Mouse (Mus musculus): ENCODE data around the gene Cldnd1. TPM values are rescaled to one million over a fixed set of nuclear protein-coding genes. Genes with fewer than 3 reads are reported as not detected.

Gene Cldnd1
- polyA plus RNA-seq, 1 experiment from 2014 or later, result 137 TPM

DNA sequence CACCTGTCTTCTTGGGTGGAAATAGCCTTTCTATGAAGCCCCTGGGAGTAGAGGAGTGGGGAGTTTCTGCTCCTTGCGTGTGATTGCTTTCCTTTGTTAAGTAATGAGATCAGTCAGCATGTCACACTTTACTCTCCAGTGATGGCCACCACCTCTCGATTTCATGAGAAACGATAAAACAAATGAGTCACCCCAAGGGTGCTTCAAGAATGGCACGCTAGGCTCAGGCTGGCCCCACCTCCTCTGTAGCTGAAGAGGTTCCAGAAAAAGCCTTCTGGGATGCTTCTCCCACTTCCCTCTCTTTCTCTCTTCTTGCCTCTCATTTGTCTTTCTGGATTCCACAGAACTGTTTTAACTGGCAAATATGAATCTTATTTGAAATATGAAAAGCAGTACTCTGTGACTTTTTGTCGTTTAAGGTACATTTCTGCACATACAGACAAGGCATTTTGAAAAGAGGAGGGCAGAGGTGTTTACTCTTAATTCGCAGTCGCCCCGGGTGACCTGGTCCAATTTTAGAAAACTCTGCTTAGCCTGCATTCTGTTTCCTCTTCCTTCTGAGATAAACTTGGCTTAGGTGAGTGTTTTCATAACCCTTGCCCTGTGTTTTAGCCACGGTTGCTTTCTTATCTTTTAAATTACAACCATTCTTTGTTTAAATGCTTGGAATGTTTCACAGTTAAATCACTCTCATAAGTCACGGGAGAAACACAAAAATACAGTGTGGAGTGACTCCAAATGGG is 24.2 kb upstream of the Cldnd1 start:
- Histone ChIP-seq H3K4me1 (replicated peaks; ENCODE audit: control insufficient read depth, insufficient read depth, low read length) (no peaks in the 10 kb centered on the region), H3K9me3 (ENCODE audit: control insufficient read depth, low read length) (no peaks in the 10 kb centered on the region), H3K27me3 (ENCODE audit: control insufficient read depth, insufficient read depth, low read length) (no peaks in the 10 kb centered on the region), H3K9ac (ENCODE audit: low read depth, low read length) (no peak overlapping the region), H3K4me3 (ENCODE audit: low read depth, low read length) (no peak overlapping the region), H3K27ac (ENCODE audit: low read depth, low read length) (no peak overlapping the region), H3K4me2 (replicated peaks; ENCODE audit: low read depth, low read length) (no peak overlapping the region), H3K36me3 (ENCODE audit: control insufficient read depth, insufficient read depth, low read length) (no peaks in the 10 kb centered on the region)
- no peak for DNase-seq (ENCODE audit: low spot score)
- 58% methylated on average over 10 of the region's 10 CpGs for WGBS
- ATAC-seq (ENCODE audit: low FRiP score), result no peak

DNA sequence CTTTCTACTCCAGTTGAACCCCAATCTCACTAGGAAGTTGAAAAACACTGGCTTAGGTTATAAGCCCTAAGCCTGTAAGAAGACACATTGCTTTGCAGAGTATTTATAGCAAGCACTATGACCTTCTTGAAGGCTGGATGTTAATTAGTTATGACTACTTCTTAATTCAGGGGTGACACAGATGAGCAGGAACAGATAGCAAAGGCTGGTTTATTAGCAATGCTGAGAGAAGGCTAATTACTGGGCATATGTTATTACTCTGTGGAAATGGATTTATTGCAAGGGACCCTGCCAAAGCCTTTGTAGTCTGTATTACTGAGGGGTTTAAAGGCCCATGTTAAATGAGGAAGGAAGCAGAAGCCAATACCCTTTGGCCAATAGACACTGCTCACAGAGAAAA is 22.7 kb upstream of the Cldnd1 start:
- ATAC-seq (ENCODE audit: low FRiP score), result no peak
- Histone ChIP-seq H3K27me3 (ENCODE audit: control insufficient read depth, insufficient read depth, low read length) (no peaks in the 10 kb centered on the region), H3K27ac (ENCODE audit: low read depth, low read length) (no peak overlapping the region), H3K4me2 (replicated peaks; ENCODE audit: low read depth, low read length) (no peak overlapping the region), H3K9ac (ENCODE audit: low read depth, low read length) (no peak overlapping the region), H3K4me3 (ENCODE audit: low read depth, low read length) (no peak overlapping the region), H3K9me3 (ENCODE audit: control insufficient read depth, low read length) (no peaks in the 10 kb centered on the region), H3K36me3 (ENCODE audit: control insufficient read depth, insufficient read depth, low read length) (no peaks in the 10 kb centered on the region), H3K4me1 (replicated peaks; ENCODE audit: control insufficient read depth, insufficient read depth, low read length) (no peaks in the 10 kb centered on the region)
- DNase-seq (ENCODE audit: low spot score), result no peak

DNA sequence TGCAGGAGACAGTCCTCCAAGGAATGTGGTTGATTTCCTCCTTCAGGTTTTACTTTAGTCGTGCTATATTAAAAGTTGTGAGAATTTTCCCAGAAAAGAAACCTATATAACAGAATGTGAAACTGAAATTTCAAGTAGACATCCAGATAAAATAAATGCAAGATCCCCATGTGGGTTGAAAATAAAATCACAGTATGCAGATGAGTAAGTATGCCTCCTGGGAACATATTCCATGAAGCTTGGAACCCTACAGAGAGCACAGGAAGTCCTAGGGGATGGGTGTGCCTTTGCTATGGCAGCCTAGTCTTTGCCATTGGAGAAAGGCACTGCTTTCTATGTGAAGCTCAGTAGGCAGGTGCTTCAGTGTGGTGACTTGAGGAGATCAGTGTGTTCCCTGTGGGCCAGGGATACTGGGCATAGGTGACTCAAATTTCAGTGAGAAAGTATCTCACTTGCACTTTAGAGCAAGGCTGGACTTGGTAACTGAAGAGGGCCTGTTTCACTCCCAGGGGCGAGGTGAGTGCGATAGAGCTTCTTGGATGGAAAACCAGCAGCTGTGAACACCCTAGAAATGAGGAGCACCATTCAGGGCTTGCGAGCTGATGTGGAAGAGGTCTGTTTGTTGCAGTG is 20.3 kb upstream of the Cldnd1 start:
- Histone ChIP-seq H3K9me3 (ENCODE audit: control insufficient read depth, low read length) (no peaks in the 10 kb centered on the region), H3K4me2 (replicated peaks; ENCODE audit: low read depth, low read length) (no peak overlapping the region), H3K36me3 (ENCODE audit: control insufficient read depth, insufficient read depth, low read length) (no peaks in the 10 kb centered on the region), H3K4me1 (replicated peaks; ENCODE audit: control insufficient read depth, insufficient read depth, low read length) (no peaks in the 10 kb centered on the region), H3K4me3 (ENCODE audit: low read depth, low read length) (no peak overlapping the region), H3K9ac (ENCODE audit: low read depth, low read length) (no peak overlapping the region), H3K27me3 (ENCODE audit: control insufficient read depth, insufficient read depth, low read length) (no peaks in the 10 kb centered on the region), H3K27ac (ENCODE audit: low read depth, low read length) (no peak overlapping the region)
- WGBS, result 90% methylated on average over 4 of the region's 4 CpGs
- DNase-seq (ENCODE audit: low spot score) (no peak), ATAC-seq (ENCODE audit: low FRiP score) (no peak)

DNA sequence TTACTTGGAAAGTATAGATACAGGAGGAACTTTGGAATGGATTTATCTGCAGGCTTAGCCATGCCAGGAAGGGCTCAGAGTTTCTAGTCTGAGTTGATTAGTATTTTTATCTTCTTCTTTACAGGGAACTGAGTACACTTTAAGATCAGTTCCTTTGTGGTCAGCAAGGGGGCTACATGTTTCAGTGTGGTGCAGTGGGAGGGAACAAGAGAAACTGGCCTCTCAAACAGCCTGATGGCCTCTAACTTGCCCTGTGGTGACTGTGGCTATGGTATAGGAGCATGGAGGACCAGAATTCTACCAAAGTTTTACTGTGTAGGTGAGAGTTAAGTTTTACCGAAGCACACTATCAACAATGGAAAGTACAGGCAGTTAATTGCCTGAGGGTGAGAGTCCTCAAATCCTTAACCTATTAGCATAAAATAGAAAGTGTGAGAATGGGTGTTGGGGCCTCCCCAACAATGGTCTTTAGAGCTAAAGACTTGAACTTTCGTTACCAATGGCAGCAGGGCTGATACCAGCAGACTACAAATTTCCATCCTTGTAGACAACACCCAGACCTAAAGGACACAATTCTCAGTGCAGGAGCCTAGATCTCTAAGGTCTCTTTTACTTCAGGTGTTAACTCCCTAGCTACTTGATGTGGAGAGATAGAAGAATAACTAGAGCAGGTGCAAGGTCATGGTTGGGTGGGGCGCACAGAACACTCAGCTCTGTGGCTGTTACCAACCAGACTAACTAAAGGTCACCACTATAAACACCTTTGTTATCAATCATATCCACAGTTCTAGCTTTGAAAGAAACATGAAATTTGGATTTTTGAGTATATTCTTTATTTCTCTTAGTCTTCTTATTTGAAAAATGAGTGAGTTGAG is 18.9 kb upstream of the Cldnd1 start:
- Histone ChIP-seq H3K36me3 (ENCODE audit: control insufficient read depth, insufficient read depth, low read length) (no peaks in the 10 kb centered on the region), H3K9ac (ENCODE audit: low read depth, low read length) (no peak overlapping the region), H3K9me3 (ENCODE audit: control insufficient read depth, low read length) (no peaks in the 10 kb centered on the region), H3K4me1 (replicated peaks; ENCODE audit: control insufficient read depth, insufficient read depth, low read length) (no peaks in the 10 kb centered on the region), H3K27me3 (ENCODE audit: control insufficient read depth, insufficient read depth, low read length) (no peaks in the 10 kb centered on the region), H3K4me2 (replicated peaks; ENCODE audit: low read depth, low read length) (no peak overlapping the region), H3K4me3 (ENCODE audit: low read depth, low read length) (no peak overlapping the region), H3K27ac (ENCODE audit: low read depth, low read length) (no peak overlapping the region)
- DNase-seq (ENCODE audit: low spot score) (no peak), ATAC-seq (ENCODE audit: low FRiP score) (no peak)
- 85% methylated on average over 3 of the region's 3 CpGs for WGBS

DNA sequence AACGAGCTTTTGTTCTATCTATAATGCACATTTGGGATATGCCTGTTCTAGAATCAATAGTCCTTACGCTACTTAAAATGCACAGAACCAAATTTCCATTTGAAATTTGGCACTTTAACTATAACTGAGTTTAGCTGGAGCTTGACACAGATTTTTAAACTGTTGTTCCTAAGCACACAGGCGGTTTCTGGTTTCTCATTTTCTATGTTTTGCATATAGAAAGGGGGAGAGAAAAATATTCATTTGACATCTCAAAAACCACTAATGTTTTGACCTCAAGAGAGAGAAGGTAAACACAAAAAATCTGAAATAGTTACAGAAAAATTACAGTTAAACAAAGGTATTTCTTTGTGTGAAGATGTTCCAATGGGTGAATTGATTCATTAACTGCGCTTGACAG is 18.2 kb upstream of the Cldnd1 start:
- no peak overlapping the region for H3K27ac ChIP-seq (ENCODE audit: low read depth, low read length)
- no peak overlapping the region for H3K4me3 ChIP-seq (ENCODE audit: low read depth, low read length)
- no peaks in the 10 kb centered on the region for H3K9me3 ChIP-seq (ENCODE audit: control insufficient read depth, low read length)
- H3K4me1 ChIP-seq (replicated peaks; ENCODE audit: control insufficient read depth, insufficient read depth, low read length), result no peaks in the 10 kb centered on the region
- H3K36me3 ChIP-seq (ENCODE audit: control insufficient read depth, insufficient read depth, low read length), result no peaks in the 10 kb centered on the region
- H3K9ac ChIP-seq (ENCODE audit: low read depth, low read length), result no peak overlapping the region
- H3K27me3 ChIP-seq (ENCODE audit: control insufficient read depth, insufficient read depth, low read length), result no peaks in the 10 kb centered on the region
- no peak overlapping the region for H3K4me2 ChIP-seq (replicated peaks; ENCODE audit: low read depth, low read length)
- WGBS, result 75% methylated on average over 4 of the region's 4 CpGs
- no peak for ATAC-seq (ENCODE audit: low FRiP score)
- no peak for DNase-seq (ENCODE audit: low spot score)

DNA sequence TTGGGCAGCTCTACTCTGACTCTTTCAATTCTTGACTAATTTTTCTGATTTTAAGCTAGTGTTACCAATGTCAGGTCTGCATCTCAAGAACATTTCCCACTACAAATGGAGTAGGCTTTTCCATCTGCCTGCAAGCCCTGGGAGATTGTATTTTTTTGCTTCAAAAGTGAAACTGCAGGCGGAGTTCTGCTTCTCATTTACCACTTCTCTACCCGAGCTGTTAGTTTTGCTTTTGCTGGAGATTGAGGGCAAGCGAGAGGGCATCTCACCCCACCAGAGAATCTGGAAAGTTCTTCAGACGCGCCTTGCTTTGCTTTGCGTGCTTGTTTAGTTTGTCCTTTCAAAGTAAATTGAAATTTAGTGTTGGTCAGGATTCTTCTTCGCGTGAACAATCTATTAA is 15.5 kb upstream of the Cldnd1 start:
- Histone ChIP-seq H3K4me1 (replicated peaks; ENCODE audit: control insufficient read depth, insufficient read depth, low read length) (no peaks in the 10 kb centered on the region), H3K9ac (ENCODE audit: low read depth, low read length) (no peak overlapping the region), H3K27me3 (ENCODE audit: control insufficient read depth, insufficient read depth, low read length) (no peaks in the 10 kb centered on the region), H3K4me3 (ENCODE audit: low read depth, low read length) (no peak overlapping the region), H3K27ac (ENCODE audit: low read depth, low read length) (no peak overlapping the region), H3K4me2 (replicated peaks; ENCODE audit: low read depth, low read length) (no peak overlapping the region), H3K36me3 (ENCODE audit: control insufficient read depth, insufficient read depth, low read length) (no peaks in the 10 kb centered on the region), H3K9me3 (ENCODE audit: control insufficient read depth, low read length) (no peaks in the 10 kb centered on the region)
- WGBS, result 78% methylated on average over 8 of the region's 8 CpGs
- ATAC-seq (ENCODE audit: low FRiP score), result no peak
- DNase-seq (ENCODE audit: low spot score), result no peak

DNA sequence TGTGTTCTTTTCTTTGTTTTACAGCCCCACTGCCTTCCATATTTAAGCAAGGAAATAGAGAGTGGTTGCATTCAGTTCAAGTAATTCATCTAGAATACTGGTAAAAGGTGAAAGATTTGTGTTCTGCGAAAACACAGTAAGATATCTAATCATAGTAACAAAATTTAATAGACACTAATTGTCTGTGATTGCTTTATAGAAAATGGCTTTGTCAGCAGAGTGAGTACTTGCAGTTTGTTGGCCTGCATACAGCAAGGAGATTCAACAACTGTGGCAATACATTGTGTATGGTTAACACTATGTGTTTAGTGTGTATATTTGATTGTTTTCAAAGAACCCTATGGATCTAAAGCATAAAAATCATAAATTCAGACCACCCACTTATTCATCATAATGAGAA is 14.6 kb upstream of the Cldnd1 start:
- 92% methylated on average over 1 of the region's 1 CpGs for WGBS
- H3K36me3 ChIP-seq (ENCODE audit: control insufficient read depth, insufficient read depth, low read length), result no peaks in the 10 kb centered on the region

DNA sequence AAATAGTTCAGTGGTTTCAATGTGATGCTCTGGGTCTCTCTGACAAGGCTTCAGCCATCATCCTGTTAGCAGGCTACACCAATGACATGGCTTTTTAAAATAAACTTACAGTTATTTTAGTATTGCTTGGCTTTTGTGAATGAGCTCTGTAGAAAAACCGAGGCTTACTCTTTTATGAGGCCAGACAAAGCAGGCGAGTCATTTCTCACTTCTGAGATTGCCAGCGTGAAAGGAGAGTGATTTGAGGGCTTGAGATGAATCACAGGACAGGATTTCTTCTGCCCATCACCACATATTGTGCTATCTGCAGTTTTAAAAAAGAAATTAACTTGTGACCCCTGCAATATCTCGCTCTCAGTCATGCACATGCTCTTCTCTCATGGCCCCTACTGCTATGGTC is 12.7 kb upstream of the Cldnd1 start:
- Histone ChIP-seq H3K4me2 (replicated peaks; ENCODE audit: low read depth, low read length) (no peak overlapping the region), H3K27ac (ENCODE audit: low read depth, low read length) (no peak overlapping the region), H3K9ac (ENCODE audit: low read depth, low read length) (no peak overlapping the region), H3K4me1 (replicated peaks; ENCODE audit: control insufficient read depth, insufficient read depth, low read length) (no peaks in the 10 kb centered on the region), H3K9me3 (ENCODE audit: control insufficient read depth, low read length) (no peaks in the 10 kb centered on the region), H3K27me3 (ENCODE audit: control insufficient read depth, insufficient read depth, low read length) (no peaks in the 10 kb centered on the region), H3K4me3 (ENCODE audit: low read depth, low read length) (no peak overlapping the region), H3K36me3 (ENCODE audit: control insufficient read depth, insufficient read depth, low read length) (no peaks in the 10 kb centered on the region)
- no peak for DNase-seq (ENCODE audit: low spot score)
- no peak for ATAC-seq (ENCODE audit: low FRiP score)
- WGBS, result 68% methylated on average over 4 of the region's 4 CpGs

More for the DNA sequence above, 14.6 kb upstream of the Cldnd1 start:
- Histone ChIP-seq H3K4me2 (replicated peaks; ENCODE audit: low read depth, low read length) (no peak overlapping the region), H3K27me3 (ENCODE audit: control insufficient read depth, insufficient read depth, low read length) (no peaks in the 10 kb centered on the region), H3K27ac (ENCODE audit: low read depth, low read length) (no peak overlapping the region), H3K4me1 (replicated peaks; ENCODE audit: control insufficient read depth, insufficient read depth, low read length) (no peaks in the 10 kb centered on the region), H3K4me3 (ENCODE audit: low read depth, low read length) (no peak overlapping the region), H3K9ac (ENCODE audit: low read depth, low read length) (no peak overlapping the region), H3K9me3 (ENCODE audit: control insufficient read depth, low read length) (no peaks in the 10 kb centered on the region)
- no peak for DNase-seq (ENCODE audit: low spot score)
- ATAC-seq (ENCODE audit: low FRiP score), result no peak
